Mouse (Mus musculus) layer of hippocampus, adult 2 months (tissue): ENCODE measurements at regions not wholly inside any gene's neighbourhood (a gene's known extent, or its start where the extent isn't known, plus 50 kb on each side); places are given as distances from the start of the nearest gene placed in this dataset.

Experiments
- DNase-seq, 2 experiments: peaks; one replicate each; pipeline ENCODE4 v3.0.0; 2022; ENCODE audit warnings: low spot score in 2 of 2
- H3K27ac ChIP-seq: fragments of 200-600 bp; 2 replicates; pipeline ENCODE4 v1.8.1; 2022
- H3K4me3 ChIP-seq: fragments of 200-600 bp; 2 replicates; pipeline ENCODE4 v1.8.1; 2022; ENCODE audit warnings: mild to moderate bottlenecking
- CTCF ChIP-seq: fragments of 200-600 bp; conservative IDR thresholded peaks from 2 replicates; pipeline ENCODE4 v1.8.1; 2022; ENCODE audit warnings: antibody characterized with exemption, mild to moderate bottlenecking, moderate library complexity

GRCm38 (mm10) chr12:107769801-107770515 is 233.4 kb downstream of the Bcl11b start:
- DNase-seq = peak; percentile 18 to 23

GRCm38 (mm10) chr12:107770516-107770836 is 232.9 kb downstream of the Bcl11b start:
- Histone ChIP-seq H3K4me3 (no peak overlapping the region), H3K27ac (peak overlapping the region; percentile 55; the same call in 1 of the 2 replicates)
- no peak for TF ChIP-seq CTCF
- no peak for DNase-seq

More at GRCm38 (mm10) chr12:107769801-107770515, 233.4 kb downstream of the Bcl11b start:
- Histone ChIP-seq H3K27ac (peak overlapping the region; percentile 55; the same call in 1 of the 2 replicates), H3K4me3 (no peak overlapping the region)
- no peak for TF ChIP-seq CTCF

- Histone ChIP-seq H3K4me3 (no peak overlapping the region), H3K27ac (no peak overlapping the region)
- DNase-seq = no peak
- TF ChIP-seq CTCF = no peak
Observed at GRCm38 (mm10) chr12:107771325-107771724, 232.1 kb downstream of the Bcl11b start.

- no peak for TF ChIP-seq CTCF
Observed at GRCm38 (mm10) chr12:107771809-107772208, 231.6 kb downstream of the Bcl11b start.

GRCm38 (mm10) chr12:107778046-107778445 is 225.4 kb downstream of the Bcl11b start:
- TF ChIP-seq CTCF = no peak; the same call in 1 of the 2 replicates

More at GRCm38 (mm10) chr12:107771809-107772208, 231.6 kb downstream of the Bcl11b start:
- no peak overlapping the region for H3K4me3 ChIP-seq
- no peak overlapping the region for H3K27ac ChIP-seq
- no peak for DNase-seq

GRCm38 (mm10) chr12:107779306-107780057 is 223.9 kb downstream of the Bcl11b start:
- no peak overlapping the region for H3K27ac ChIP-seq
- no peak for DNase-seq
- no peak overlapping the region for H3K4me3 ChIP-seq
- no peak for TF ChIP-seq CTCF

More at GRCm38 (mm10) chr12:107778046-107778445, 225.4 kb downstream of the Bcl11b start:
- DNase-seq = peak; percentile 29 to 41
- peak overlapping the region; percentile 72; the same call in 1 of the 2 replicates for H3K27ac ChIP-seq
- no peak overlapping the region for H3K4me3 ChIP-seq

- H3K4me3 ChIP-seq = no peak overlapping the region
- no peak for DNase-seq
- no peak for TF ChIP-seq CTCF
- no peak overlapping the region for H3K27ac ChIP-seq
Observed at GRCm38 (mm10) chr12:107782147-107782546, 221.3 kb downstream of the Bcl11b start.

- DNase-seq = no peak
- Histone ChIP-seq H3K27ac (no peak overlapping the region), H3K4me3 (no peak overlapping the region)
- no peak for TF ChIP-seq CTCF
Observed at GRCm38 (mm10) chr12:107783831-107784230, 219.6 kb downstream of the Bcl11b start.

GRCm38 (mm10) chr12:107789818-107790217 is 213.6 kb downstream of the Bcl11b start:
- no peak for TF ChIP-seq CTCF

GRCm38 (mm10) chr12:107800296-107800695 is 203.1 kb downstream of the Bcl11b start:
- no peak for TF ChIP-seq CTCF
- Histone ChIP-seq H3K27ac (peak overlapping the region; percentile 48; the same call in 1 of the 2 replicates), H3K4me3 (no peak overlapping the region)
- peak; percentile 55 to 66 for DNase-seq

More at GRCm38 (mm10) chr12:107789818-107790217, 213.6 kb downstream of the Bcl11b start:
- H3K4me3 ChIP-seq = no peak overlapping the region
- no peak overlapping the region for H3K27ac ChIP-seq
- no peak for DNase-seq

GRCm38 (mm10) chr12:107807634-107808033 is 195.8 kb downstream of the Bcl11b start:
- H3K27ac ChIP-seq = no peak overlapping the region
- no peak for DNase-seq
- no peak overlapping the region for H3K4me3 ChIP-seq
- no peak for TF ChIP-seq CTCF

GRCm38 (mm10) chr12:107808158-107808715 is 195.2 kb downstream of the Bcl11b start:
- H3K4me3 ChIP-seq = no peak overlapping the region
- DNase-seq = no peak
- H3K27ac ChIP-seq = no peak overlapping the region
- no peak for TF ChIP-seq CTCF

- H3K4me3 ChIP-seq = no peak overlapping the region
- TF ChIP-seq CTCF = no peak
- no peak overlapping the region for H3K27ac ChIP-seq
- no peak for DNase-seq
Observed at GRCm38 (mm10) chr12:107811231-107811630, 192.2 kb downstream of the Bcl11b start.
